Mouse (Mus musculus) liver, adult 2 months (tissue): ENCODE data around the gene Hsd3b7.

Experiments used
- CTCF ChIP-seq: fragments of 200-500 bp; IDR thresholded peaks from 2 replicates; pipeline ENCODE4 v1.5.1; 2011; ENCODE audit warnings: low read depth, low read length, control low read depth
- POLR2A ChIP-seq: fragments of 200-500 bp; IDR thresholded peaks from 2 replicates; pipeline ENCODE4 v1.6.1; 2011; ENCODE audit warnings: low read length, control low read depth; ENCODE audit not compliant: insufficient read depth; ENCODE audit errors: extremely low read depth

- no peak for TF ChIP-seq POLR2A
- TF ChIP-seq CTCF = no peak
Measured at GRCm38 (mm10) chr7:127808821-127809220, 8.4 kb downstream of the Hsd3b7 start.
